Mouse (Mus musculus) neural tube, embryonic 12.5 days (tissue): Measurements from ENCODE around the gene Cherp. TPM values are rescaled to one million over a fixed set of nuclear protein-coding genes. Genes with fewer than 3 reads are reported as not detected.

Experiments
- ATAC-seq: fragments of 200-750 bp; cut with Nextera tagmentation; 2 replicates; pipeline ENCODE4 v1.8.0; 2017; ENCODE audit warnings: low read depth, mild to moderate bottlenecking, moderate TSS enrichment, moderate library complexity; ENCODE audit not compliant: low FRiP score
- H3K27ac ChIP-seq: fragments of 300-500 bp; sonication (generic); 2 replicates; pipeline ENCODE4 v1.5.1; 2016
- H3K27me3 ChIP-seq: fragments of 300-500 bp; sonication (generic); replicated peaks from 2 replicates; pipeline ENCODE4 v1.6.1; 2016; ENCODE audit warnings: mild to moderate bottlenecking
- H3K36me3 ChIP-seq: fragments of 300-500 bp; sonication (generic); 2 replicates; pipeline ENCODE4 v1.6.1; 2016; ENCODE audit warnings: mild to moderate bottlenecking
- H3K4me1 ChIP-seq: fragments of 300-500 bp; sonication (generic); 2 replicates; pipeline ENCODE4 v1.6.1; 2016
- H3K4me2 ChIP-seq: fragments of 300-500 bp; sonication (generic); replicated peaks from 2 replicates; pipeline ENCODE4 v1.6.1; 2016; ENCODE audit warnings: mild to moderate bottlenecking
- H3K4me3 ChIP-seq: fragments of 300-500 bp; sonication (generic); 2 replicates; pipeline ENCODE4 v1.5.1; 2016
- H3K9ac ChIP-seq: fragments of 300-500 bp; sonication (generic); 2 replicates; pipeline ENCODE4 v1.6.1; 2016; ENCODE audit warnings: mild to moderate bottlenecking
- H3K9me3 ChIP-seq: fragments of 300-500 bp; sonication (generic); 2 replicates; pipeline ENCODE4 v1.6.1; 2016; ENCODE audit warnings: mild to moderate bottlenecking
- WGBS: fragments of 180-500 bp; shearing (Covaris S2); methylation state at CpG from one replicate; pipeline ENCODE4 v1.1.7; 2016; 5-methylcytosine and 5-hydroxymethylcytosine counted together
- polyA plus RNA-seq: library from polyadenylated mRNA; unstranded; fragments of >200 nt; fragmentation: Nextera tagmentation; extraction: Ambion mirVana; gene quantifications from 2 replicates; pipeline ENCODE4 v1.2.1, GENCODE M21; 2016

The Cherp gene
- polyA plus RNA-seq, 1 experiment from 2014 or later: 73.2 TPM

- no peak for ATAC-seq
- WGBS: 96% methylated on average over 10 of the region's 10 CpGs
- Histone ChIP-seq H3K9me3 (no peaks in the 10 kb centered on the region), H3K9ac (no peak overlapping the region), H3K4me2 (no peak overlapping the region), H3K4me1 (no peaks in the 10 kb centered on the region), H3K27ac (no peak overlapping the region), H3K27me3 (no peaks in the 10 kb centered on the region), H3K4me3 (no peak overlapping the region), H3K36me3 (peaks cover 100% of the 10 kb centered on the region)
Measured at GRCm38 (mm10) chr8:72464211-72464610, 10.8 kb downstream of the Cherp start.

GRCm38 (mm10) chr8:72459881-72460533 is 15.0 kb downstream of the Cherp start:
- H3K27me3 ChIP-seq: no peaks in the 10 kb centered on the region
- peaks cover 74% of the 10 kb centered on the region for H3K36me3 ChIP-seq
- no peak for ATAC-seq
- no peak overlapping the region for H3K27ac ChIP-seq
- no peak overlapping the region for H3K4me2 ChIP-seq
- WGBS: 89% methylated on average over 4 of the region's 4 CpGs
- no peak overlapping the region for H3K9ac ChIP-seq
- H3K9me3 ChIP-seq: no peaks in the 10 kb centered on the region
- H3K4me3 ChIP-seq: no peak overlapping the region
- no peaks in the 10 kb centered on the region for H3K4me1 ChIP-seq

DNA sequence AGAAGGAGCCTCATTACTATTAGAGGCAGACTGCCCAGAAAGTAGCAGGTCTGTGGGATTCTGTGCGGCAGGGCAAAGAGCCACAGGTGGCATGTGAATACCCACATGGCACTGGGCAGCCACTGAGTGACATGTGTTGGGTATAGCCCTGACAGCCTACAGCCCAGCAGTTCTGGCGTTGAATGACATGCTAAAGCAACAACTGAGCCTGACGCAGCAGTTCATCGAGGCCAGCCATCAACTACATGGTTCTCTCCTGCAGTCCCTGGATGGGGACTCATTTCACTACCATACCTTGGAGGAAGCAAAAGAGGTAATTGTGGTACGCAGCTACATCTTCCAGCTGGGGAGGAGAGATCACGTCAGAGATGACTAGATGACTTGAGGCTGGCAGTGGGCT is 16.6 kb downstream of the Cherp start:
- no peaks in the 10 kb centered on the region for H3K9me3 ChIP-seq
- no peak for ATAC-seq
- WGBS: 92% methylated on average over 6 of the region's 6 CpGs
- no peak overlapping the region for H3K4me3 ChIP-seq
- no peaks in the 10 kb centered on the region for H3K4me1 ChIP-seq
- H3K9ac ChIP-seq: no peak overlapping the region
- H3K4me2 ChIP-seq: no peak overlapping the region
- H3K27me3 ChIP-seq: no peaks in the 10 kb centered on the region
- H3K27ac ChIP-seq: no peak overlapping the region
- H3K36me3 ChIP-seq: peaks cover 73% of the 10 kb centered on the region

- Histone ChIP-seq H3K27me3 (no peaks in the 10 kb centered on the region), H3K4me3 (no peak overlapping the region), H3K36me3 (peaks cover 73% of the 10 kb centered on the region), H3K4me2 (no peak overlapping the region), H3K27ac (no peak overlapping the region), H3K9me3 (no peaks in the 10 kb centered on the region), H3K4me1 (no peaks in the 10 kb centered on the region), H3K9ac (no peak overlapping the region)
- ATAC-seq: no peak
- WGBS: 84% methylated on average over 3 of the region's 3 CpGs
Measured at GRCm38 (mm10) chr8:72457806-72458205, 17.2 kb downstream of the Cherp start.

- H3K4me3 ChIP-seq: no peak overlapping the region
- no peak overlapping the region for H3K4me2 ChIP-seq
- no peak for ATAC-seq
- H3K36me3 ChIP-seq: peaks cover 66% of the 10 kb centered on the region
- no peaks in the 10 kb centered on the region for H3K27me3 ChIP-seq
- H3K9ac ChIP-seq: no peak overlapping the region
- 89% methylated on average over 4 of the region's 4 CpGs for WGBS
- H3K4me1 ChIP-seq: no peaks in the 10 kb centered on the region
- H3K9me3 ChIP-seq: no peaks in the 10 kb centered on the region
- no peak overlapping the region for H3K27ac ChIP-seq
Measured at GRCm38 (mm10) chr8:72455317-72455716, 19.7 kb downstream of the Cherp start.

DNA sequence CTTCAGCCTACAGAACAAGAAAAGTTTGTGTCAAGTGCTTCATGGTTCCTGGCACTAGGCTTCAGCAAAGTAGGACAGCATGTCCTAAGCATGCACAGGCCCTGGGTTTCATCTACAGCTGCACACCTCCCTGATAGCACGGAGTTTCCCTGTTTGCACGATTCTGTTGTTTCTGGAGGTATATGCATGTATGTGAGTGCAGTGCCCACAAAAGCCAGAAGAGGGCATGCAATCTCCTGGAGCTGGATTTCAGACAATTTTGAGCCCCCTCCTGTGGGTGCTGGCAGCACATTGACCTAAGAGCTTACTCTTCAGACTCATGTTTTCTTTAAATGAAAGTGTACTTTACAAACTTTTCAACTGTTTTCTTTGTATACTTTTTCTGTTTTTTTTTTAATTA is 21.1 kb downstream of the Cherp start:
- no peaks in the 10 kb centered on the region for H3K27me3 ChIP-seq
- no peak for ATAC-seq
- H3K4me1 ChIP-seq: no peaks in the 10 kb centered on the region
- no peak overlapping the region for H3K27ac ChIP-seq
- WGBS: 97% methylated on average over 2 of the region's 2 CpGs
- H3K36me3 ChIP-seq: peaks cover 66% of the 10 kb centered on the region
- no peak overlapping the region for H3K4me3 ChIP-seq
- H3K4me2 ChIP-seq: no peak overlapping the region
- H3K9me3 ChIP-seq: no peaks in the 10 kb centered on the region
- no peak overlapping the region for H3K9ac ChIP-seq

DNA sequence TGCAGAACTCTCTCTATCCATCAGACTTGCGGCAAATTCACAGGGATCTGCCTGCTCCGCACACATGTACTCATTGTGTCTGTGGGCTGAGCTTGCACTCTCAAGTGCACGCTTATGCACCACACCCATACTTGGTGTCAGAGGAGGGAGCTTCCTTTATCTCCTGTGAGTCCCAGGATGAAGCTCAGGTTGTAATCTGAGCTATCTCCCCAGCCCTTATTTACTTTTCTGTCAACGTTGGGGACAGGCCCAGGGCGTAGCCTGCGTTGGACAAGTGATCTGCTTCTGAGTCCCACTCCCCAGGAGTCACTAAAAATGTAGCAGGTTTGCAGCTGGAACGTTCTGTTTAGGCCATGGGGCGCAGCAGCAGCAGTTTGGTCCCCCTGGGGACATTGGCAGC is 23.5 kb downstream of the Cherp start:
- H3K9ac ChIP-seq: no peak overlapping the region
- peaks cover 74% of the 10 kb centered on the region for H3K36me3 ChIP-seq
- no peaks in the 10 kb centered on the region for H3K27me3 ChIP-seq
- H3K9me3 ChIP-seq: no peaks in the 10 kb centered on the region
- H3K27ac ChIP-seq: no peak overlapping the region
- 89% methylated on average over 8 of the region's 8 CpGs for whole genome bisulfite sequencing
- H3K4me3 ChIP-seq: no peak overlapping the region
- ATAC-seq: no peak
- H3K4me2 ChIP-seq: no peak overlapping the region
- peaks cover 4% of the 10 kb centered on the region; the same call in 1 of the 2 replicates for H3K4me1 ChIP-seq

DNA sequence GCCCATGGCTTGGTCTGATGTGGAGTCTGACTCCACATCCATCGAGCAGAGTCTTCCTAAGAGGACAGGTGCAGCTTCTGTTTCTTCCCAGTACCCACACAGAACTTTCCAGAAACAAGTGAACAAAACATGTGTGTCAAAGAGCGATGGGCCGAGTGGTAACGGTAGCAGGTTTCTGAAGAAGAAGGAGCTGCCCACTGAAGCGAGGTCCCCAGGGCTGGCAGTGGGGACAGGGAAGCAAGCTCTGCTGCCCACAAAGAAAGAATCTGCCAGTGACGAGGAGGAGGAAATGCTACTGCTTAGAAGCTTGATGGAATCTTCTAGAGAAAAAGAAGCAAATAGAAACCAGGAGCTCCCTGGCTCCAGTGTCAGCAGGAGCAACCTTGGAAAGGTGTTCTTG is 30.0 kb downstream of the Cherp start:
- 96% methylated on average over 6 of the region's 6 CpGs for WGBS

DNA sequence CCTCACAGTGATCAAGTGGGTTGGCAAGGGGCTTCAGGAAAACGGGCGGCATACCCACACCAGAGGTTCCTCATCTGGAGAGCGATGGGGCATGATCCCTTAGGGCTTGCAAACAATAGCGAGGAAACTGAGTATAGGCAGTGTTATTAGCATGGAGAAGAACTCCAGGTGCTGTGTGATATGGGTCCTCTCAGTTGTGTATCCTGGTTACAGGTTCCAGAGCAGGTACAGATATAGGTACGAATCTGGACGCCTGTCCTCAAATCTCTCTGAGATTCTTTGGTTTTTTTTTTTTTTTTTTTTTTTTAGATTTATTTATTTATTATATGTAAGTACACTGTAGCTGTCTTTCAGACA is 31.1 kb downstream of the Cherp start:
- 47% methylated on average over 6 of the region's 6 CpGs for WGBS
- Histone ChIP-seq H3K4me3 (peak overlapping the region; percentile 40), H3K27ac (no peak overlapping the region), H3K36me3 (peaks cover 17% of the 10 kb centered on the region; the same call in 1 of the 2 replicates), H3K27me3 (no peaks in the 10 kb centered on the region), H3K4me1 (peaks cover 6% of the 10 kb centered on the region; the same call in 1 of the 2 replicates), H3K4me2 (peak overlapping the region; percentile 58), H3K9ac (peak overlapping the region; percentile 50), H3K9me3 (no peaks in the 10 kb centered on the region)
- ATAC-seq: no peak; the same call in 1 of the 2 replicates

More for the DNA sequence above, 30.0 kb downstream of the Cherp start:
- ATAC-seq: no peak
- H3K27ac ChIP-seq: no peak overlapping the region
- peaks cover 26% of the 10 kb centered on the region for H3K36me3 ChIP-seq
- no peak overlapping the region for H3K4me2 ChIP-seq
- H3K4me1 ChIP-seq: peaks cover 6% of the 10 kb centered on the region; the same call in 1 of the 2 replicates
- H3K4me3 ChIP-seq: no peak overlapping the region
- H3K27me3 ChIP-seq: no peaks in the 10 kb centered on the region
- no peak overlapping the region for H3K9ac ChIP-seq
- H3K9me3 ChIP-seq: no peaks in the 10 kb centered on the region

DNA sequence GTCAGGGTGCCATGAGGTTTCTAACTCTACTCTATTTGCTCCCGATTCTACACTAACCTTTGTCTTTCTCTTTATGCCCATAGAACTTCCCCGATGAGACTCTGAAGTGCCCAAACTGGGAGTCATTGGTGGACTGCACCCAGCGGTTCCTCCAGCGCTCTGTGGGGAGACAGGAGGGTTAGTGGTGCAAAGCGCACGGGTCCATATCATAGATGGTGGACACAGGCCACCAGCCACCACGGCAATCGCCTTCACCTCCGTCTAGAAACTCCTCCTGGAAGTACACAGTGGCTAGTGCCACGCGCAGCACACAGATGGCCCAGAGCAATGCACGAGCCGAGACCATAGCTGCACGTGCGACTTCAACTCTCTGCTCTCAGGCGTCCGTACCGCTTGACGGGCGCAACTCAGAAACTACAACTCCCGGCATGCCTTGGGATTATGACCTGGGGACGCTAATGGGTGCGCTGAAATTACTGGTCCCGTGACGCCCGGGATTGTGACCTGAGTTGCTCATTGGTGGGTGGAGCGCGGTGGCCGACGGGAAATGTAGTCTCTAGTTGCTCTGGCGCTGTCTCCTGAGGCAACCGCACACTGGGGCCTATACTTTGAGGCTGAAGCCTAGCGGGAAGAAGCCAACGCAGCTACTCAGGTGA is 31.6 kb downstream of the Cherp start, which contains the start of the genes Calr3 and 1700030K09Rik:
Gene Calr3 (minus strand): TSS at position 533 of the 656 bp plus-strand sequence.
Gene 1700030K09Rik (plus strand): TSS at position 543 of the 656 bp plus-strand sequence.
- Histone ChIP-seq H3K27ac (no peak within 1 kb of the TSS), H3K4me1 (peaks cover 6% of the 10 kb centered on the region; the same call in 1 of the 2 replicates), H3K4me2 (peak within 1 kb of the TSS; percentile 58), H3K27me3 (no peaks in the 10 kb centered on the region), H3K9ac (peak within 1 kb of the TSS; percentile 50), H3K4me3 (peak within 1 kb of the TSS; percentile 40), H3K9me3 (no peaks in the 10 kb centered on the region), H3K36me3 (peaks cover 13% of the 10 kb centered on the region; the same call in 1 of the 2 replicates)
- WGBS: 5% methylated on average over 34 of the region's 34 CpGs
- peak; percentile 99 for ATAC-seq

DNA sequence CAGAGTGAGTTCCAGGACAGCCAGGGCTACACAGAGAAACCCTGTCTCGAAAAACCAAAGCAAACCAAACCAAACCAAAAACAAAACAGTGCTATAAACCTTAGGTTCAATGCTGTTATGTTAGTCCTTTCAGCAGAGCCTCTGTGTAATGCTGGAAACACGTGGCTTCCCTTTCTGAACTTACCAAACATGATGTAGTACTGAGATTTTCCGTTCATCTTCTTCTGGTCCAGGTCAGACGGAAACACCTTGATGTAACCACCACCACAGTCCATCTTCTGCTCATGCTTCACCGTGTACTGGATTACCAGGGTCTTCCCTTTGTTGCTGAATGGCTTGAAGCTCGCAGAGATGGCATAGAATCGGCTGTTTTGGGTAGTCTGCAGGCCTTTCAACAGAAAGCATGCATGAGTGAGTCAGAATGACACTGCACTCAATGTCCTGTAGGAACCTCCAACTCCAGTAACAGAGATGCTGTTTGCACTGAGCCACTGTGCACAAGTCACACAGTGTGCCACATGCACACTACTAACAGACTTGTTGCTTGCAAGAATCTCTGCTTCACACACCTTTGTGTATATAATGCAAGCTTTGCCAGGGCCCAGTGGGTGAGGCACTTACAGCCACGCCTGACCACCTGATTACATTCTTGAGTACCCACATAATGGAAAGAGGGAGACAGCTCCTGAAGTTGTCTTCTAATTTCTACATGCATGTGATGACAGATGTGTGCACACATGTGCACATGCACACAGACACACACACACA is 36.6 kb downstream of the Cherp start:
- H3K27me3 ChIP-seq: no peaks in the 10 kb centered on the region
- H3K36me3 ChIP-seq: no peaks in the 10 kb centered on the region
- H3K27ac ChIP-seq: no peak overlapping the region
- no peaks in the 10 kb centered on the region for H3K4me1 ChIP-seq
- no peak overlapping the region for H3K4me3 ChIP-seq
- no peaks in the 10 kb centered on the region for H3K9me3 ChIP-seq
- no peak overlapping the region for H3K4me2 ChIP-seq
- H3K9ac ChIP-seq: no peak overlapping the region
- no peak for ATAC-seq
- 73% methylated on average over 8 of the region's 8 CpGs for WGBS

GRCm38 (mm10) chr8:72434952-72435351 is 40.1 kb downstream of the Cherp start:
- Histone ChIP-seq H3K36me3 (no peaks in the 10 kb centered on the region), H3K4me2 (no peak overlapping the region)

More at GRCm38 (mm10) chr8:72434952-72435351, 40.1 kb downstream of the Cherp start:
- no peaks in the 10 kb centered on the region for H3K9me3 ChIP-seq
- H3K4me1 ChIP-seq: no peaks in the 10 kb centered on the region
- H3K4me3 ChIP-seq: no peak overlapping the region
- 57% methylated on average over 2 of the region's 2 CpGs for WGBS
- H3K27ac ChIP-seq: no peak overlapping the region
- ATAC-seq: no peak
- no peaks in the 10 kb centered on the region for H3K27me3 ChIP-seq
- H3K9ac ChIP-seq: no peak overlapping the region
